Mouse (Mus musculus) spleen, adult 2 months (tissue): ENCODE data around the gene Cd200r3.

ENCODE experiments used
- CTCF ChIP-seq: fragments of 200-500 bp; IDR thresholded peaks from 2 replicates; pipeline ENCODE4 v1.5.1; 2011; ENCODE audit warnings: mild to moderate bottlenecking, inconsistent platforms; ENCODE audit not compliant: insufficient read depth, insufficient read length, insufficient replicate concordance; ENCODE audit errors: extremely low read depth
- POLR2A ChIP-seq: fragments of 200-500 bp; IDR thresholded peaks from 2 replicates; pipeline ENCODE4 v1.6.1; 2011; ENCODE audit warnings: low read depth, low read length, inconsistent platforms

DNA sequence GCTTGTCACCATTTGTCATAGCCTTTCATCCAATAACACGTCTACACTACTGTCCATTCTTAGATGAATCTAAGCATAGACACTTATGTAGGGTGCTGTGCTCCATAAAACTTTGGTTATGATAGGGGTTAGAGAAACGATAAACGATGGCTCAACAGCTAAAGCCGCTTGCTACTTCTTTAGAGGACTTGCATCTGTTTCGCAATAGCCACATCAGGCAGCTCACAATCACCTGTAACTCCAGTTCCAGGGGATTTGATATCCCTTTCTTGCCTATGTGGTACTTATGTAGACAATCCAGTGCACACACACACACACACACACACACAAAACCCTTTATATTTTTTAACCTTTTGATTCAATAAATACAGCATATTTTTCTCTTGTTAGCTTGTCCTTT is 85.6 kb downstream of the Cd200r3 start:
- TF ChIP-seq CTCF: no peak
- TF ChIP-seq POLR2A: no peak
